Mouse (Mus musculus): ENCODE results near the gene Hsf5. TPM values are rescaled to one million over a fixed set of nuclear protein-coding genes. Genes with fewer than 3 reads are reported as not detected.
A peak's percentile ranks its signal among the peaks of the same experiment; 100 is the strongest.

Gene Hsf5
- 0.08 and 0.09 TPM in 2 replicates for polyA plus RNA-seq (2015; fragmentation: Nextera tagmentation; extraction: Ambion mirVana)

- WGBS, result 85% methylated on average over 69 of the region's 69 CpGs
- H3K27ac ChIP-seq, result no peak within 1 kb of the TSS
These were observed at the start of gene Hsf5 for GRCm38 (mm10) chr11:87616790-87617474. Hsf5 (plus strand) TSS chr11:87617164.

GRCm38 (mm10) chr11:87568255-87568953, 48.6 kb upstream of the Hsf5 start, which contains the start of gene Sept4:
Sept4 (plus strand) TSS chr11:87568903.
- Histone ChIP-seq H3K36me3 (no peaks in the 10 kb centered on the region), H3K27me3 (no peaks in the 10 kb centered on the region), H3K9me3 (replicated peaks) (no peaks in the 10 kb centered on the region), H3K4me1 (replicated peaks) (peaks cover 30% of the 10 kb centered on the region), H3K4me2 (no peak within 1 kb of the TSS), H3K9ac (no peak within 1 kb of the TSS), H3K27ac (no peak within 1 kb of the TSS; the same call in 1 of the 2 replicates), H3K4me3 (no peak within 1 kb of the TSS)
- ATAC-seq (replicated peaks; ENCODE audit: insufficient number of reproducible peaks, insufficient read depth, low FRiP score, low read depth), result no peak
- 76% methylated on average over 7 of the region's 7 CpGs for WGBS

More at GRCm38 (mm10) chr11:87616790-87617474, at the start of gene Hsf5:
- no peaks in the 10 kb centered on the region for H3K4me1 ChIP-seq (replicated peaks)
- H3K36me3 ChIP-seq, result peaks cover 63% of the 10 kb centered on the region
- no peak within 1 kb of the TSS for H3K9ac ChIP-seq
- ATAC-seq (replicated peaks; ENCODE audit: insufficient number of reproducible peaks, insufficient read depth, low FRiP score, low read depth), result no peak
- no peak within 1 kb of the TSS for H3K4me2 ChIP-seq
- H3K9me3 ChIP-seq (replicated peaks), result no peaks in the 10 kb centered on the region
- H3K4me3 ChIP-seq, result no peak within 1 kb of the TSS
- no peaks in the 10 kb centered on the region for H3K27me3 ChIP-seq

- Histone ChIP-seq H3K4me1 (replicated peaks) (peaks cover 38% of the 10 kb centered on the region), H3K9me3 (replicated peaks) (no peaks in the 10 kb centered on the region), H3K9ac (no peak overlapping the region), H3K27ac (peak overlapping the region; percentile 67), H3K36me3 (no peaks in the 10 kb centered on the region), H3K27me3 (no peaks in the 10 kb centered on the region), H3K4me2 (no peak overlapping the region), H3K4me3 (no peak overlapping the region)
- WGBS, result 20% methylated on average over 5 of the region's 5 CpGs
- no peak for ATAC-seq (replicated peaks; ENCODE audit: insufficient number of reproducible peaks, insufficient read depth, low FRiP score, low read depth)
These were observed 46.2 kb upstream of the Hsf5 start for GRCm38 (mm10) chr11:87570743-87571142.

GRCm38 (mm10) chr11:87571361-87571950, 45.5 kb upstream of the Hsf5 start:
- H3K4me3 ChIP-seq, result no peak overlapping the region
- H3K4me1 ChIP-seq (replicated peaks), result peaks cover 38% of the 10 kb centered on the region
- 61% methylated on average over 1 of the region's 1 CpGs for WGBS
- peak overlapping the region; percentile 67 for H3K27ac ChIP-seq
- ATAC-seq (replicated peaks; ENCODE audit: insufficient number of reproducible peaks, insufficient read depth, low FRiP score, low read depth), result no peak
- no peaks in the 10 kb centered on the region for H3K36me3 ChIP-seq
- no peak overlapping the region for H3K9ac ChIP-seq
- H3K4me2 ChIP-seq, result no peak overlapping the region
- H3K27me3 ChIP-seq, result no peaks in the 10 kb centered on the region
- H3K9me3 ChIP-seq (replicated peaks), result no peaks in the 10 kb centered on the region

- Histone ChIP-seq H3K4me3 (no peak overlapping the region), H3K4me1 (replicated peaks) (peaks cover 52% of the 10 kb centered on the region), H3K9ac (no peak overlapping the region), H3K36me3 (no peaks in the 10 kb centered on the region), H3K4me2 (no peak overlapping the region), H3K27me3 (no peaks in the 10 kb centered on the region), H3K27ac (no peak overlapping the region), H3K9me3 (replicated peaks) (no peaks in the 10 kb centered on the region)
- no peak for ATAC-seq (replicated peaks; ENCODE audit: insufficient number of reproducible peaks, insufficient read depth, low FRiP score, low read depth)
- 59% methylated on average over 7 of the region's 7 CpGs for WGBS
These were observed 43.2 kb upstream of the Hsf5 start for GRCm38 (mm10) chr11:87573751-87574150.

GRCm38 (mm10) chr11:87574520-87575180, 42.3 kb upstream of the Hsf5 start:
- no peak overlapping the region for H3K27ac ChIP-seq
- no peaks in the 10 kb centered on the region for H3K27me3 ChIP-seq
- no peaks in the 10 kb centered on the region for H3K36me3 ChIP-seq
- H3K4me1 ChIP-seq (replicated peaks), result peaks cover 60% of the 10 kb centered on the region
- ATAC-seq (replicated peaks; ENCODE audit: insufficient number of reproducible peaks, insufficient read depth, low FRiP score, low read depth), result no peak
- H3K9ac ChIP-seq, result no peak overlapping the region
- no peak overlapping the region for H3K4me2 ChIP-seq
- no peaks in the 10 kb centered on the region for H3K9me3 ChIP-seq (replicated peaks)
- WGBS, result 49% methylated on average over 21 of the region's 21 CpGs
- no peak overlapping the region for H3K4me3 ChIP-seq

GRCm38 (mm10) chr11:87577601-87578248, 39.2 kb upstream of the Hsf5 start:
- Histone ChIP-seq H3K4me1 (replicated peaks) (peaks cover 42% of the 10 kb centered on the region), H3K9ac (peak overlapping the region; percentile 64; the same call in 1 of the 2 replicates)
- WGBS, result 33% methylated on average over 6 of the region's 6 CpGs

GRCm38 (mm10) chr11:87578249-87578962, 38.6 kb upstream of the Hsf5 start:
- peak; percentile 65 for ATAC-seq (replicated peaks; ENCODE audit: insufficient number of reproducible peaks, insufficient read depth, low FRiP score, low read depth)
- Histone ChIP-seq H3K27me3 (no peaks in the 10 kb centered on the region), H3K9ac (peak overlapping the region; percentile 64), H3K9me3 (replicated peaks) (no peaks in the 10 kb centered on the region), H3K36me3 (no peaks in the 10 kb centered on the region), H3K4me2 (peak overlapping the region; percentile 91), H3K27ac (peak overlapping the region; percentile 77), H3K4me1 (replicated peaks) (peaks cover 42% of the 10 kb centered on the region), H3K4me3 (peak overlapping the region; percentile 59)
- under 1% methylated on average over 40 of the region's 40 CpGs for WGBS

More at GRCm38 (mm10) chr11:87577601-87578248, 39.2 kb upstream of the Hsf5 start:
- ATAC-seq (replicated peaks; ENCODE audit: insufficient number of reproducible peaks, insufficient read depth, low FRiP score, low read depth), result no peak
- H3K36me3 ChIP-seq, result no peaks in the 10 kb centered on the region
- H3K9me3 ChIP-seq (replicated peaks), result no peaks in the 10 kb centered on the region
- no peaks in the 10 kb centered on the region for H3K27me3 ChIP-seq
- H3K27ac ChIP-seq, result peak overlapping the region; percentile 77; the same call in 1 of the 2 replicates
- peak overlapping the region; percentile 91 for H3K4me2 ChIP-seq
- H3K4me3 ChIP-seq, result peak overlapping the region; percentile 59

- Histone ChIP-seq H3K27me3 (no peaks in the 10 kb centered on the region), H3K27ac (peak overlapping the region; percentile 77), H3K36me3 (no peaks in the 10 kb centered on the region), H3K4me2 (peak overlapping the region; percentile 91), H3K4me1 (replicated peaks) (peaks cover 43% of the 10 kb centered on the region), H3K9me3 (replicated peaks) (no peaks in the 10 kb centered on the region), H3K4me3 (peak overlapping the region; percentile 59), H3K9ac (peak overlapping the region; percentile 64; the same call in 1 of the 2 replicates)
- WGBS, result 14% methylated on average over 10 of the region's 10 CpGs
- 0 out of 2 replicates have a peak, but pooled peaks have one; percentile 23 for ATAC-seq (replicated peaks; ENCODE audit: insufficient number of reproducible peaks, insufficient read depth, low FRiP score, low read depth)
These were observed 37.9 kb upstream of the Hsf5 start for GRCm38 (mm10) chr11:87578963-87579601.

GRCm38 (mm10) chr11:87579713-87580112, 37.3 kb upstream of the Hsf5 start:
- Histone ChIP-seq H3K27me3 (no peaks in the 10 kb centered on the region), H3K4me1 (replicated peaks) (peaks cover 47% of the 10 kb centered on the region), H3K4me2 (peak overlapping the region; percentile 91; the same call in 1 of the 2 replicates), H3K9me3 (replicated peaks) (no peaks in the 10 kb centered on the region), H3K4me3 (peak overlapping the region; percentile 59; the same call in 1 of the 2 replicates), H3K36me3 (no peaks in the 10 kb centered on the region), H3K27ac (peak overlapping the region; percentile 77), H3K9ac (no peak overlapping the region)
- WGBS, result 15% methylated on average over 1 of the region's 1 CpGs
- no peak for ATAC-seq (replicated peaks; ENCODE audit: insufficient number of reproducible peaks, insufficient read depth, low FRiP score, low read depth)
